Mouse (Mus musculus) MEL (cell line): ENCODE results near the gene Lbh. TPM values are rescaled to one million over a fixed set of nuclear protein-coding genes. Genes with fewer than 3 reads are reported as not detected.

Source experiments
- DNase-seq: peaks from one replicate; pipeline ENCODE4 v3.0.0; 2011; ENCODE audit warnings: low read depth, low spot score
- H3K27ac ChIP-seq: 2 replicates; pipeline ENCODE4 v1.5.1; 2012; ENCODE audit warnings: low read depth, mild to moderate bottlenecking, control low read depth, low read length, moderate library complexity; ENCODE audit not compliant: control insufficient read depth
- H3K27me3 ChIP-seq, 2 experiments: fragments of 150-350 bp in 1 of 2; sonication (generic) in 1 of 2; 2 replicates each; pipeline ENCODE4 v1.6.1; 2012; ENCODE audit warnings: low read length in 2 of 2, mild to moderate bottlenecking in 2 of 2, improper control_type of control experiment in 1 of 2, moderate library complexity in 1 of 2; ENCODE audit not compliant: insufficient read depth in 2 of 2, control insufficient read depth in 1 of 2
- H3K36me3 ChIP-seq, 2 experiments: 2 replicates each; pipeline ENCODE4 v1.6.1; 2012 to 2014; ENCODE audit warnings: low read length in 2 of 2, improper control_type of control experiment in 1 of 2, inconsistent platforms in 1 of 2, mild to moderate bottlenecking in 1 of 2; ENCODE audit not compliant: insufficient read depth in 2 of 2, control insufficient read depth in 1 of 2
- H3K4me1 ChIP-seq, 2 experiments: fragments of 150-350 bp in 1 of 2; sonication (generic) in 1 of 2; 2 replicates each; pipeline ENCODE4 v1.6.1; 2012; ENCODE audit warnings: low read length in 2 of 2, improper control_type of control experiment in 1 of 2, mild to moderate bottlenecking in 1 of 2; ENCODE audit not compliant: insufficient read depth in 2 of 2, control insufficient read depth in 1 of 2
- H3K4me3 ChIP-seq, 2 experiments: fragments of 150-350 bp in 1 of 2; sonication (generic) in 1 of 2; 2 replicates each; pipeline ENCODE4 v1.5.1; 2012; ENCODE audit warnings: low read depth in 2 of 2, low read length in 2 of 2, mild to moderate bottlenecking in 2 of 2, moderate library complexity in 2 of 2, control low read depth in 1 of 2, improper control_type of control experiment in 1 of 2; ENCODE audit not compliant: control insufficient read depth in 1 of 2, insufficient read depth in 1 of 2
- H3K79me2 ChIP-seq: 2 replicates; pipeline ENCODE4 v1.6.1; 2012; ENCODE audit warnings: mild to moderate bottlenecking, low read length, moderate library complexity; ENCODE audit not compliant: control insufficient read depth, poor library complexity, insufficient read depth
- H3K9ac ChIP-seq: 2 replicates; pipeline ENCODE4 v1.6.1; 2012; ENCODE audit warnings: low read depth, mild to moderate bottlenecking, control low read depth, low read length, moderate library complexity; ENCODE audit not compliant: control insufficient read depth, poor library complexity, severe bottlenecking
- H3K9me3 ChIP-seq: fragments of 150-350 bp; sonication (generic); replicated peaks from 2 replicates; pipeline ENCODE4 v1.6.1; 2012; ENCODE audit warnings: mild to moderate bottlenecking, low read length, improper control_type of control experiment, moderate library complexity; ENCODE audit not compliant: insufficient read depth
- CHD1 ChIP-seq: IDR thresholded peaks from 2 replicates; pipeline ENCODE4 v1.6.1; 2012; ENCODE audit warnings: low read depth, mild to moderate bottlenecking, inconsistent platforms, low read length, improper control_type of control experiment
- CTCF ChIP-seq, 3 experiments: IDR thresholded peaks in 2 of 3; conservative IDR thresholded peaks in 1 of 3; 2 replicates each; pipeline ENCODE4 v1.5.1; 2011 to 2012; ENCODE audit warnings: low read length in 3 of 3, low read depth in 2 of 3, mild to moderate bottlenecking in 2 of 3, improper control_type of control experiment in 1 of 3, inconsistent platforms in 1 of 3, mixed read lengths in 1 of 3, moderate library complexity in 1 of 3; ENCODE audit not compliant: control insufficient read depth in 1 of 3, insufficient read depth in 1 of 3, poor library complexity in 1 of 3, severe bottlenecking in 1 of 3
- E2F4 ChIP-seq: IDR thresholded peaks from 2 replicates; pipeline ENCODE4 v1.6.1; 2011; ENCODE audit warnings: low read depth, low read length, improper control_type of control experiment, borderline replicate concordance
- ELF1 ChIP-seq: IDR thresholded peaks from 2 replicates; pipeline ENCODE4 v1.6.1; 2014; ENCODE audit warnings: low read depth, mild to moderate bottlenecking, inconsistent platforms, low read length, improper control_type of control experiment, moderate library complexity
- HCFC1 ChIP-seq: IDR thresholded peaks from 2 replicates; pipeline ENCODE4 v1.6.1; 2012; ENCODE audit warnings: low read depth, mild to moderate bottlenecking, inconsistent platforms, low read length, improper control_type of control experiment, moderate library complexity
- MAX ChIP-seq: IDR thresholded peaks from 2 replicates; pipeline ENCODE4 v1.6.1; 2011; ENCODE audit warnings: low read length, improper control_type of control experiment
- MEF2A ChIP-seq: IDR thresholded peaks from 2 replicates; pipeline ENCODE4 v1.6.1; 2014; ENCODE audit warnings: low read depth, mild to moderate bottlenecking, inconsistent platforms, low read length, improper control_type of control experiment; ENCODE audit not compliant: poor library complexity, insufficient replicate concordance, severe bottlenecking; ENCODE audit errors: extremely low read depth
- MXI1 ChIP-seq: IDR thresholded peaks from 2 replicates; pipeline ENCODE4 v1.6.1; 2011; ENCODE audit warnings: mild to moderate bottlenecking, low read depth, low read length, improper control_type of control experiment
- MYC ChIP-seq: IDR thresholded peaks from 2 replicates; pipeline ENCODE4 v1.6.1; 2011; ENCODE audit warnings: low read depth, mild to moderate bottlenecking, low read length, improper control_type of control experiment, moderate library complexity
- POLR2AphosphoS5 ChIP-seq: IDR thresholded peaks from 2 replicates; pipeline ENCODE4 v1.6.1; 2012; ENCODE audit warnings: low read depth, borderline replicate concordance, mild to moderate bottlenecking, inconsistent platforms, low read length, moderate library complexity, mixed read lengths
- RAD21 ChIP-seq: IDR thresholded peaks from 2 replicates; pipeline ENCODE4 v1.6.1; 2011; ENCODE audit warnings: mild to moderate bottlenecking, low read depth, low read length, improper control_type of control experiment
- RCOR1 ChIP-seq: IDR thresholded peaks from 2 replicates; pipeline ENCODE4 v1.6.1; 2012; ENCODE audit warnings: low read depth, mild to moderate bottlenecking, inconsistent platforms, low read length, improper control_type of control experiment
- SIN3A ChIP-seq: IDR thresholded peaks from 2 replicates; pipeline ENCODE4 v1.6.1; 2012; ENCODE audit warnings: low read length, improper control_type of control experiment, inconsistent platforms
- TAL1 ChIP-seq: IDR thresholded peaks from 2 replicates; pipeline ENCODE4 v1.6.1; 2012; ENCODE audit warnings: mild to moderate bottlenecking, inconsistent platforms, low read length, moderate library complexity, mixed read lengths
- ZC3H11A ChIP-seq: IDR thresholded peaks from 2 replicates; pipeline ENCODE4 v1.6.1; 2012; ENCODE audit warnings: low read depth, mild to moderate bottlenecking, inconsistent platforms, low read length, improper control_type of control experiment
- ZKSCAN1 ChIP-seq: IDR thresholded peaks from 2 replicates; pipeline ENCODE4 v1.6.1; 2012; ENCODE audit warnings: low read depth, mild to moderate bottlenecking, inconsistent platforms, low read length, improper control_type of control experiment, moderate library complexity
- ZMIZ1 ChIP-seq: IDR thresholded peaks from 2 replicates; pipeline ENCODE4 v1.6.1; 2012; ENCODE audit warnings: low read depth, mild to moderate bottlenecking, inconsistent platforms, low read length, improper control_type of control experiment, moderate library complexity
- polyA plus RNA-seq, 2 experiments: library from polyadenylated mRNA; stranded (reverse) in 1 of 2; unstranded in 1 of 2; fragments of >175 nt in 1 of 2; fragments of >200 nt in 1 of 2; gene quantifications; 2 replicates each; pipeline versions ENCODE4 v1.2.1 to v1.2.4; 2012; ENCODE audit warnings: low replicate concordance in 2 of 2, low read depth in 1 of 2; ENCODE audit not compliant: insufficient read length in 2 of 2, insufficient read depth in 1 of 2, missing spikeins in 1 of 2
- total RNA-seq: library from RNA; depleted of rRNA; stranded (reverse); fragments of 300-350 nt; gene quantifications from 2 replicates; pipeline ENCODE4 v1.2.3, GENCODE M21; 2012

The Lbh gene
- total and polyA plus RNA-seq, 3 experiments, result not detected

GRCm38 (mm10) chr17:72881051-72881450 lies 37.1 kb upstream of the Lbh start:
- Histone ChIP-seq H3K36me3 (no peaks in the 10 kb centered on the region), H3K4me1 (no peaks in the 10 kb centered on the region), H3K27ac (no peak overlapping the region), H3K4me3 (no peak overlapping the region), H3K9ac (no peak overlapping the region), H3K27me3 (no peaks in the 10 kb centered on the region), H3K9me3 (no peaks in the 10 kb centered on the region), H3K79me2 (no peaks in the 10 kb centered on the region)
- TF ChIP-seq RAD21 (no peak), MAX (no peak), MXI1 (no peak), SIN3A (no peak), ZMIZ1 (no peak), CTCF (IDR thresholded peaks at IDR 0.05 in 2 of 3, conservative IDR thresholded peaks at IDR 0.05 in 1 of 3; ENCODE audit: control insufficient read depth in 1 of 3, insufficient read depth in 1 of 3, low read depth in 2 of 3, low read length in 3 of 3, poor library complexity in 1 of 3, severe bottlenecking in 1 of 3) (no peak), E2F4 (no peak), MYC (no peak), MEF2A (no peak), TAL1 (no peak), HCFC1 (no peak), ELF1 (no peak), ZKSCAN1 (no peak), CHD1 (no peak)
- DNase-seq, result no peak

- TF ChIP-seq CHD1, result no peak
- no peak for TF ChIP-seq RCOR1
- no peak for TF ChIP-seq ZC3H11A
- TF ChIP-seq ZMIZ1, result no peak
- no peak for TF ChIP-seq POLR2AphosphoS5
- TF ChIP-seq CTCF (IDR thresholded peaks at IDR 0.05 in 2 of 3, conservative IDR thresholded peaks at IDR 0.05 in 1 of 3; ENCODE audit: control insufficient read depth in 1 of 3, insufficient read depth in 1 of 3, low read depth in 2 of 3, low read length in 3 of 3, poor library complexity in 1 of 3, severe bottlenecking in 1 of 3), result no peak
- no peaks in the 10 kb centered on the region for H3K4me1 ChIP-seq
- no peaks in the 10 kb centered on the region for H3K79me2 ChIP-seq
- no peak for DNase-seq
- no peaks in the 10 kb centered on the region for H3K27me3 ChIP-seq
- H3K9ac ChIP-seq, result no peak overlapping the region
- H3K4me3 ChIP-seq, result no peak overlapping the region
- H3K36me3 ChIP-seq, result no peaks in the 10 kb centered on the region
- H3K27ac ChIP-seq, result no peak overlapping the region
- no peaks in the 10 kb centered on the region for H3K9me3 ChIP-seq
Observed at GRCm38 (mm10) chr17:72881804-72882203, 36.3 kb upstream of the Lbh start.
